Mouse (Mus musculus) lung, embryonic 14.5 days (tissue): ENCODE measurements at regions not wholly inside any gene's neighbourhood (a gene's known extent, or its start where the extent isn't known, plus 50 kb on each side); places are given as distances from the start of the nearest gene placed in this dataset.

Experiments
- ATAC-seq: fragments of 200-750 bp; cut with Nextera tagmentation; 2 replicates; pipeline ENCODE4 v1.8.0; 2017; ENCODE audit warnings: mild to moderate bottlenecking, moderate TSS enrichment, moderate library complexity; ENCODE audit not compliant: insufficient read depth
- DNase-seq: peaks from one replicate; pipeline ENCODE4 v3.0.0-alpha.2; 2015
- H3K27ac ChIP-seq: fragments of 300-500 bp; sonication (generic); 2 replicates; pipeline ENCODE4 v1.5.1; 2014; ENCODE audit warnings: low read depth, mild to moderate bottlenecking, moderate library complexity
- H3K27me3 ChIP-seq: fragments of 300-500 bp; sonication (generic); 2 replicates; pipeline ENCODE4 v1.6.1; 2014; ENCODE audit warnings: low read length, control low read depth; ENCODE audit not compliant: insufficient read depth
- H3K36me3 ChIP-seq: fragments of 300-500 bp; sonication (generic); 2 replicates; pipeline ENCODE4 v1.6.1; 2014; ENCODE audit warnings: control low read depth; ENCODE audit not compliant: insufficient read depth
- H3K4me1 ChIP-seq: fragments of 300-500 bp; sonication (generic); 2 replicates; pipeline ENCODE4 v1.6.1; 2014; ENCODE audit warnings: antibody characterized with exemption, control low read depth; ENCODE audit not compliant: insufficient read depth
- H3K4me2 ChIP-seq: fragments of 300-500 bp; sonication (generic); 2 replicates; pipeline ENCODE4 v1.6.1; 2014; ENCODE audit warnings: mild to moderate bottlenecking
- H3K4me3 ChIP-seq: fragments of 300-500 bp; sonication (generic); 2 replicates; pipeline ENCODE4 v1.5.1; 2014; ENCODE audit warnings: low read depth, low read length
- H3K9ac ChIP-seq: fragments of 300-500 bp; sonication (generic); 2 replicates; pipeline ENCODE4 v1.6.1; 2014
- H3K9me3 ChIP-seq: fragments of 300-500 bp; sonication (generic); 2 replicates; pipeline ENCODE4 v1.6.1; 2016; ENCODE audit warnings: low read depth, low read length, control low read depth
- CTCF ChIP-seq: IDR thresholded peaks from 2 replicates; pipeline ENCODE4 v1.5.1; 2016; ENCODE audit warnings: antibody characterized with exemption, low read depth
- WGBS: fragments of 180-500 bp; shearing (Covaris S2); extraction: QIAGEN DNeasy Blood & Tissue Kit; methylation state at CpG from one replicate; pipeline ENCODE4 v1.1.7; 2014; 5-methylcytosine and 5-hydroxymethylcytosine counted together

DNA sequence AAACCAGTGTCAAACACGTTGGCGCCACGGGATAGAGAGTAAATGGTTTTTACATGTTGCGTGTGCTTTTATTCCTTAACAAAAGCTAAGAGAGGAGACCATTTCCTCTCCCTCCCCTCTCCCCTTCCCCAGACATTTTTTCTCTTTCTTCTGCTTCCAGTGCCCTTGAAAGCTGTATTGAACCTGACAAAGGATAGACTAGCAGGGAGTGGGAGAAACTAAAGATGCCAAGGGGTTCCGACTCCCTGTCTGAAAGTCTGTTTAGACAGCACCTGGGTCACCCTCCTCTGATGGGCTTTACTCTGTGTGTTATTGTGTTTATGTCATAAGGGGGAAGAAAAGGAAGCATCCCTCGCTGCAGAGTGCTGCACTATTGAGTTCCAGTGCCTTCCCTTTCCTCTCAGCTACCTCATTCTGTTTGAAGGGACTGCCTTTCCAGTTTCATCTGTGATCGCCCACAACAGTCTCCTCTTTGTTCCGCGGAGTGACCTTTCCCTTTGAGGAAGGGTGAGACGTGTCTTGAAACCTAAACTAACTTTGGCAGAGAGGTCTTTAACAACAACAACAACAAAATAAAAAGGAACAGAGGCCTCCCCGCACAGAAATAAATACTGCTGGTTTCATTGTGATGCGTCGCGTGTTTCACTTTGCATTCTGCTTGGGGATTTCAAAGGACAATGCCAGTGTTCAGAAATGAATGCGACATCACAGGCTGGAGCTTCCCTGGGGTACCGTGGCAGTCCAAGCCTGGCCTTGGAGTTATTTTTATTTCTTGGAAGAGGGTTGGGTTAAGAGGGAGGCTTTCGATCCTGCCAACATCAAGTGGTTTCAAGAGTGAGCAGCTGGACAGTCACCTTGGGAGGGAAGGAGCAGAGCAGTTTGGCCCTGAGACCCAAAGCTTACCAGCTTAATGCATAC lies 262.7 kb upstream of the Gcfc2 start:
- H3K4me3 ChIP-seq, result no peak overlapping the region
- DNase-seq (peak; percentile 2), ATAC-seq (no peak)
- no peaks in the 10 kb centered on the region for H3K27me3 ChIP-seq
- H3K9ac ChIP-seq, result no peak overlapping the region
- no peak overlapping the region for H3K27ac ChIP-seq
- no peak for TF ChIP-seq CTCF
- no peaks in the 10 kb centered on the region for H3K4me1 ChIP-seq
- no peaks in the 10 kb centered on the region for H3K36me3 ChIP-seq
- WGBS, result 58% methylated on average over 17 of the region's 17 CpGs
- H3K9me3 ChIP-seq, result no peaks in the 10 kb centered on the region
- H3K4me2 ChIP-seq, result no peak overlapping the region

DNA sequence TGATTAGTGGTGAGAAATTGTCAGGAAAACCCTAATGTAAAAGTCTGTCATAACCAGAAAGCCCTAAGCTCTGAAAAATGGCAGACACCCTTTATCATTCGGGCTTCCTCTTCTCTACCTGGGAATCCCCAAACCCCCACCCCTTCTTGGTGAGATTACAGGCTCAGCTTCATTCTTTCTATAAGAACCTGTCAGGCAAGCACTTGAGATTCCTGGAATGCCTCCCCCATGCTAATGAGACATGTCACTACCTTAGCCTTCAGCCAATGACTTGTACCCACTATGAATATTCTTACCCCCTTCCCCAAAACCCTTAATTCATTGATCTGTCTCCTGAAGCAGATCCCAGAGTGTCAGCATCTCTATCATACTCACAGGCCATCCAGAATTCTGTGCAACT lies 254.5 kb upstream of the Gcfc2 start:
- H3K36me3 ChIP-seq, result no peaks in the 10 kb centered on the region
- 52% methylated on average over 1 of the region's 1 CpGs for WGBS
- no peak overlapping the region for H3K9ac ChIP-seq
- no peak overlapping the region for H3K27ac ChIP-seq
- no peak overlapping the region for H3K4me2 ChIP-seq
- no peaks in the 10 kb centered on the region for H3K4me1 ChIP-seq
- DNase-seq (peak; percentile 24), ATAC-seq (peak; percentile 58; the same call in 1 of the 2 replicates)
- H3K4me3 ChIP-seq, result no peak overlapping the region
- H3K9me3 ChIP-seq, result no peaks in the 10 kb centered on the region
- no peaks in the 10 kb centered on the region for H3K27me3 ChIP-seq
- TF ChIP-seq CTCF, result no peak

DNA sequence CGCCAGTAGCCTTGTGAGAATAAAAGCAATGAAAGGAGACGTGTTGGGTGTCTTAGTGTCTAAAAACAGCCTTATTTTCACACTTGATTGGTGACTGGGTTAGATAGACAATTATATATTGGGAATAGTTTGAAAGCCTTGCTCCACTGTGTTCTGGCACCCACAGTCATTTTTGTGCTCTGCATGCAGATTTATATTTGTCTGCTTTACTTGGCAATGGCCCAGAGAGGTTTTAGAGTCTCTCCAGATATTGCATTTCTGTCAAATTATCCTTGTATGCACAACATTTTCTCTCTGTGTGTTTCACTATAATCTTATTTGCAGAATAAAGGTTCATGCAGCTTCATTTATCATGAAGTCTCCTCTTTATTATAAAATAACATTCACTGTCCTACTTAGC lies 250.2 kb upstream of the Gcfc2 start:
- H3K27me3 ChIP-seq, result no peaks in the 10 kb centered on the region
- H3K9ac ChIP-seq, result no peak overlapping the region
- H3K36me3 ChIP-seq, result no peaks in the 10 kb centered on the region
- WGBS, result 58% methylated on average over 2 of the region's 2 CpGs
- no peak overlapping the region for H3K4me3 ChIP-seq
- ATAC-seq, result no peak
- H3K4me2 ChIP-seq, result no peak overlapping the region
- H3K4me1 ChIP-seq, result no peaks in the 10 kb centered on the region
- no peak for TF ChIP-seq CTCF
- no peak overlapping the region for H3K27ac ChIP-seq
- DNase-seq, result peak; percentile 7
- no peaks in the 10 kb centered on the region for H3K9me3 ChIP-seq

DNA sequence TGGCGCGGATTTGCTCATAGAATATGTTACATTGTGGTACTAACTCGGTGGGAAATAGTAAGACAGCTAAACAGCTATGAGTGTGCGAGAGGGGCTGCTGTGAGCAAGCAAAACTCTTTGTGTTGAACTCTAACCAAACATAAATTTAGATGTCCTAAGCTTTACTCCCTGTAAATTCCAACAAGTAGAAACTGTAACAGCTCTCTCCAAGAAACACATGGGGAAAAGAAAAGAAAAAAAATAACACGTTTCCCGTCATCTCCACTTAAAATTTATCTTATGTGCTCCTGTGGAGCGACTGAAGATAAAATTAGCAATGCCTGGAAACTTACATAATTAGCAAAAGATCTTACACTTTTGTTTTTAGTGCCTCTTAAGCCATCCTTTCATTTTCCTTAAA lies 226.2 kb upstream of the Gcfc2 start:
- H3K9me3 ChIP-seq, result no peaks in the 10 kb centered on the region
- WGBS, result 80% methylated on average over 7 of the region's 7 CpGs
- TF ChIP-seq CTCF, result no peak

DNA sequence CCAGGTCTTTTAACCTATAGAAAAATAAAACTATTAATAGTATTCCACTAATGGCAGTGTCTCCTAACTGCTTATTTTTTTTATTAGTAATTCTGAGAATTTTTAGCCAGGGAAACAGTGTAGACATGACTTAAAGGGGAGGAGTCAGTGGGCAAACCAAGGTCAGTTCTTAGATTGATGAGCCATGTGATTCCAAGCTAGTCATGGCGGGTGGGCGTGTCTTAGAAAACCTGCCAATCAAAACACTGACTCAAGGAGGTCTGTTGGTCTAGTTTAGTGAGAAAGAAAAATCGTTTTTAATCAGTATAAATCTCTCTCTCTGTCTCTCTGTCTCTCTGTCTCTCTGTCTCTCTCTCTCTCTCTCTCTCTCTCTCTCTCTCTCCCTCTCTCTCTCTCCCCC lies 225.3 kb upstream of the Gcfc2 start:
- Histone ChIP-seq H3K27ac (no peak overlapping the region), H3K36me3 (no peaks in the 10 kb centered on the region), H3K27me3 (no peaks in the 10 kb centered on the region), H3K9ac (no peak overlapping the region), H3K4me1 (no peaks in the 10 kb centered on the region), H3K4me2 (no peak overlapping the region), H3K4me3 (no peak overlapping the region), H3K9me3 (no peaks in the 10 kb centered on the region)
- WGBS, result 70% methylated on average over 3 of the region's 3 CpGs
- ATAC-seq (no peak), DNase-seq (no peak)
- TF ChIP-seq CTCF, result no peak

More for the DNA sequence above, 226.2 kb upstream of the Gcfc2 start:
- Histone ChIP-seq H3K4me2 (no peak overlapping the region), H3K27ac (no peak overlapping the region), H3K27me3 (no peaks in the 10 kb centered on the region), H3K9ac (no peak overlapping the region), H3K4me1 (no peaks in the 10 kb centered on the region), H3K36me3 (no peaks in the 10 kb centered on the region), H3K4me3 (no peak overlapping the region)
- DNase-seq (no peak), ATAC-seq (no peak)

DNA sequence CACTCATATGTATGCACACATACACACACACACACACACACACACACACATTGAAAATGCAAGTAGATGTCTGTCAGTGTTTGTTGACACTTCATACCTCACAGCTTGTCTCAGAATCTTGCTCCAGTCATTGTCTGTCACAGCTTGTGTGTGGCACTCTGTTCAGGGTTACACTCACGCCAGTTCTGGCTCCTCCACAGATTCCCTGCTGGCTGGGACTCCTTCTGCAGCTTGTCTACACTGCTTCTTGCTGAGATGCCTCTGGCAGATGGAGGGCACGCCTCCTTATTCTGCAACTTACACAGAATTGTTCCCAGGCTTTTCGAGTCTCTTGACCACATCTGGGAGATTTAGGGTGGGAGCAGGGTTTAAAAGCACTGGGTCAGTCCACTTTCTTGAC lies 208.6 kb upstream of the Gcfc2 start:
- TF ChIP-seq CTCF, result no peak
- ATAC-seq (peak; percentile 31; the same call in 1 of the 2 replicates), DNase-seq (no peak)
- Histone ChIP-seq H3K4me3 (no peak overlapping the region), H3K9ac (no peak overlapping the region), H3K36me3 (no peaks in the 10 kb centered on the region), H3K4me2 (no peak overlapping the region), H3K27ac (no peak overlapping the region), H3K27me3 (no peaks in the 10 kb centered on the region), H3K4me1 (no peaks in the 10 kb centered on the region), H3K9me3 (no peaks in the 10 kb centered on the region)
- WGBS, result 41% methylated on average over 3 of the region's 3 CpGs

DNA sequence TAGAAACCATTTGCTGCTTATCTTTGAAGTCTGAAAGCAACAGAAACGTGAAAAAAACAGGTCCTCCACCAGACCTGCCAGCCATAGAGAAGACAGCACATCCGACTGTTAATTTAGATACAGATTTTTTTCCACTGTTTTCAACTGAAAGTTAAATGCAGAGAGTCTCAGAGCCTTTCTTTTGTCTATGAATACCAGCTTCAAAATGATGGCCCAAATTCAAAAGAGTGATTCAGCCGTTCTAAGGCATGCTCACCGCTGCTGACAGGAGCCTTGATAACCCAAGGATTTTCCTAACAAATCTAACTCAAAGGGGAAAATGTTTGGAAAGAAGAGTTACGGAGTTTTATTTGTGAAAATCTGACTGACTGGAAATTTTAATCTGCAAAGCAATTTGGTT lies 207.1 kb upstream of the Gcfc2 start:
- DNase-seq (no peak), ATAC-seq (no peak)
- Histone ChIP-seq H3K27me3 (no peaks in the 10 kb centered on the region), H3K27ac (no peak overlapping the region), H3K36me3 (no peaks in the 10 kb centered on the region), H3K4me2 (no peak overlapping the region), H3K9ac (no peak overlapping the region), H3K4me3 (no peak overlapping the region), H3K4me1 (no peaks in the 10 kb centered on the region), H3K9me3 (no peaks in the 10 kb centered on the region)
- 61% methylated on average over 5 of the region's 5 CpGs for WGBS
- no peak for TF ChIP-seq CTCF
